Mouse (Mus musculus) midbrain, embryonic 13.5 days (tissue): ENCODE measurements around the gene Wdr25. TPM values are rescaled to one million over a fixed set of nuclear protein-coding genes. Genes with fewer than 3 reads are reported as not detected.

Source experiments
- ATAC-seq: fragments of 200-750 bp; cut with Nextera tagmentation; 2 replicates; pipeline ENCODE4 v1.8.0; 2017; ENCODE audit warnings: mild to moderate bottlenecking, moderate TSS enrichment, moderate library complexity
- H3K27ac ChIP-seq: fragments of 300-500 bp; sonication (generic); 2 replicates; pipeline ENCODE4 v1.5.1; 2015; ENCODE audit warnings: inconsistent platforms, mild to moderate bottlenecking, moderate library complexity
- H3K27me3 ChIP-seq: fragments of 300-500 bp; sonication (generic); 2 replicates; pipeline ENCODE4 v1.6.1; 2015; ENCODE audit warnings: mild to moderate bottlenecking, inconsistent platforms
- H3K36me3 ChIP-seq: fragments of 300-500 bp; sonication (generic); 2 replicates; pipeline ENCODE4 v1.6.1; 2015; ENCODE audit warnings: mild to moderate bottlenecking, inconsistent platforms
- H3K4me1 ChIP-seq: fragments of 300-500 bp; sonication (generic); replicated peaks from 2 replicates; pipeline ENCODE4 v1.6.1; 2015; ENCODE audit warnings: inconsistent platforms
- H3K4me2 ChIP-seq: fragments of 300-500 bp; sonication (generic); replicated peaks from 2 replicates; pipeline ENCODE4 v1.6.1; 2015; ENCODE audit warnings: moderate library complexity, mild to moderate bottlenecking, inconsistent platforms
- H3K4me3 ChIP-seq: fragments of 300-500 bp; sonication (generic); replicated peaks from 2 replicates; pipeline ENCODE4 v1.5.1; 2015; ENCODE audit warnings: mild to moderate bottlenecking, inconsistent platforms
- H3K9ac ChIP-seq: fragments of 300-500 bp; sonication (generic); replicated peaks from 2 replicates; pipeline ENCODE4 v1.6.1; 2015; ENCODE audit warnings: mild to moderate bottlenecking, inconsistent platforms
- H3K9me3 ChIP-seq: fragments of 300-500 bp; sonication (generic); 2 replicates; pipeline ENCODE4 v1.6.1; 2016; ENCODE audit warnings: mild to moderate bottlenecking, inconsistent platforms
- WGBS: fragments of 180-500 bp; shearing (Covaris S2); methylation state at CpG from one replicate; pipeline ENCODE4 v1.1.7; 2015; 5-methylcytosine and 5-hydroxymethylcytosine counted together
- polyA plus RNA-seq: library from polyadenylated mRNA; unstranded; fragments of >200 nt; fragmentation: Nextera tagmentation; extraction: Ambion mirVana; gene quantifications from 2 replicates; pipeline ENCODE4 v1.2.1, GENCODE M21; 2015

Wdr25 gene
- polyA plus RNA-seq, 1 experiment from 2014 or later = 9.1 TPM

DNA sequence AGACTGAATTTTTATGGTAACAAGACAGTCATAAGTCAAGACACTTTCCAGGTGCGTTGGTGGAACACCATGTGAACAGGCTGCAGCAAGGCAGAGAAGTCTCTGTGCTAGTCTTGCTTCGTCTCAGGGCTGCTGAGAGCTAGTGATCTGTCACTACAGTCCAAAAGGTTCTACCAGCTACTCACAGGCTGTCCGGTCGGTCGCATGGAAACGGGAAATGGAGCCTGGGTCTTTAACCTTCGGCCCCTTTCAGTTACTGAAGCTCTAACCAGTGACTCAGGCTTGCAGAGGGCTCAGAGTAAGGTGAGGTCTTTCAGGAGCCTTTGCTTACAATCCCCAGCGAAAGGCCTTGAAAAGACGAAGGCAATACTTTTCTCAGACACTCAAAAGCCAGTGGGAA lies 78.0 kb downstream of the Wdr25 start:
- no peaks in the 10 kb centered on the region for H3K27me3 ChIP-seq
- no peak overlapping the region for H3K27ac ChIP-seq
- H3K4me2 ChIP-seq = no peak overlapping the region
- no peak overlapping the region for H3K9ac ChIP-seq
- H3K4me3 ChIP-seq = no peak overlapping the region
- H3K9me3 ChIP-seq = 0 out of 2 replicates have a peak, but pooled peaks cover 3% of the 10 kb centered on the region
- no peaks in the 10 kb centered on the region for H3K4me1 ChIP-seq
- no peaks in the 10 kb centered on the region for H3K36me3 ChIP-seq
- no peak for ATAC-seq
- 91% methylated on average over 9 of the region's 9 CpGs for WGBS

DNA sequence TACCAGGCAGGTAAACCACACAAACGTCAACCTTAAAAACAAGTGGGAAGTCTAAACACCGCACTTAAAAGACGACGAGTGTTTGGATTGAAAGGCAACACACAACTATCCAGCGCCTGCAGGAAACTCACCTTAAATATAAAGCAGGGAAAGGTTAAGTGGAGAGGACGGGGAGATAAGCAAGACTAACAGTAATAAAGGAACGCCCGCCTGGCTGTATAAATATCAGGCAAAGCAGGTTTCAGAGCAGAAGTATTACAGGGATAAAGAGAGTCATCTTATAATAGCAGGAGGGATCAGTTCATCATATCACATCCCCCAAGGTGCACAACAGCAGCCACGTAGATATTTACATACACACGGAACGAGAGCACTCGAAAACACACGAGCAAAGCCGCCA lies 78.8 kb downstream of the Wdr25 start:
- H3K27ac ChIP-seq = no peak overlapping the region
- no peak for ATAC-seq
- H3K4me2 ChIP-seq = no peak overlapping the region
- no peak overlapping the region for H3K9ac ChIP-seq
- no peaks in the 10 kb centered on the region for H3K27me3 ChIP-seq
- H3K4me1 ChIP-seq = no peaks in the 10 kb centered on the region
- WGBS = 86% methylated on average over 14 of the region's 14 CpGs
- no peak overlapping the region for H3K4me3 ChIP-seq
- no peaks in the 10 kb centered on the region for H3K36me3 ChIP-seq
- H3K9me3 ChIP-seq = 0 out of 2 replicates have a peak, but pooled peaks cover 3% of the 10 kb centered on the region

DNA sequence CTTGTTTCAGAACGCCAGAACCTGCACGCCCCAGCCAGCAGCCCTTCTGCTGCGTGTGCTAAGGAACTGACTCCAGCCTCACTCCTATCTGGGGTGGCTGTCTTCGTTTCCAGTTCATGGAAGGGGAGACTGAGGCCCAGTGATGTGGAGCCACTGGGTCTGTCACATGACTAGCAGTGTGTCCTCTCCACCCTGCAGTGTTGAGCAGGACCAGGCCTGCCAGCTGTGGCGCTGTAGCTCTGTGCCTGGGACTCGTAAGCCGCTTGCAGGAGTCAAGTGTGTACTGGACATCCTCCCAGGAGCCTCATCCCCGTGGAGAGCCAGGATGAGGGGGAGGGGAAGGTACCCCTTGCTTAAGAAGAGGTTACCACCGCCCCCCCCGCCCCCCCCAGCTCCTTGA lies 86.5 kb downstream of the Wdr25 start:
- Histone ChIP-seq H3K4me3 (no peak overlapping the region), H3K4me2 (no peak overlapping the region), H3K27ac (no peak overlapping the region), H3K9me3 (0 out of 2 replicates have a peak, but pooled peaks cover under 1% of the 10 kb centered on the region), H3K4me1 (peaks cover 40% of the 10 kb centered on the region), H3K9ac (no peak overlapping the region), H3K27me3 (no peaks in the 10 kb centered on the region), H3K36me3 (no peaks in the 10 kb centered on the region)
- 22% methylated on average over 10 of the region's 10 CpGs for WGBS
- 0 out of 2 replicates have a peak, but pooled peaks have one; percentile 32 for ATAC-seq

DNA sequence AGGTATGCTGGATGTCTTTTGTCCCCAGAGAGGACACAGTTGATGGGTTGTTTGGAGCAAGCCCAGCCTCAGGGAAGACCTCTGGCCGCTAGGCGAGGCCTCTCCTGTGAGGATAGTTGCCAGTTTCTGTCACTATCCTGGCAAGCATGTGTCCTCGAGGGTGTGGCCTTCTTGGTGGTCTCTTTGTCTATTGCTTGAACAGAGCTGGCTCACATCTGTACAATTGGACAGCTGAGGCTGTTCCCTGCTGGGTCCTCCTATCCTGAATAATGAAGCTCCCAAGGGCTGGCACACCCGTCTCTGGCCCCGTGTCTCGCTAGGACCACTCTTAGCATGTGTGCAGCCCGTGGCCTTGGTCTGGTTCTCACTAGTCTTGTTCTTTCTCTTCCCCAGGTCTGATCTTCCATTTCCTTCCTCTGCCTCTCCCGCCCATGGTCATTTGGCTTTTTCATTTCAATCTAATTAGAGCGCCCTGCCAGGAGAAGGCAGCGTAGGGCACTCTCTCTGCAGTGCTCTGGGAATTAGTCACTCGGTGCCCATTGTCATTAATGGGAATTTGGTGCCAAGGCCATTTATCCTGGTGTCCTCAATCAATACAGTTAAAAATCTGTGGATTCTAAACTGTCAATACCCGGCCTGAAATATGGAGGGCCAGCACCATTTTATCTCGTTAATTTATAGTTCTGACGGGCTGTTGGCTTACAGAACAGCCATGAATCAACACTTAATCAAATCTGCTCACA lies 88.7 kb downstream of the Wdr25 start:
- Histone ChIP-seq H3K9me3 (no peaks in the 10 kb centered on the region), H3K9ac (no peak overlapping the region), H3K4me1 (peaks cover 40% of the 10 kb centered on the region), H3K36me3 (no peaks in the 10 kb centered on the region), H3K27ac (peak overlapping the region; percentile 58), H3K4me2 (no peak overlapping the region), H3K27me3 (no peaks in the 10 kb centered on the region), H3K4me3 (no peak overlapping the region)
- 66% methylated on average over 14 of the region's 14 CpGs for WGBS
- ATAC-seq = peak; percentile 22; the same call in 1 of the 2 replicates

DNA sequence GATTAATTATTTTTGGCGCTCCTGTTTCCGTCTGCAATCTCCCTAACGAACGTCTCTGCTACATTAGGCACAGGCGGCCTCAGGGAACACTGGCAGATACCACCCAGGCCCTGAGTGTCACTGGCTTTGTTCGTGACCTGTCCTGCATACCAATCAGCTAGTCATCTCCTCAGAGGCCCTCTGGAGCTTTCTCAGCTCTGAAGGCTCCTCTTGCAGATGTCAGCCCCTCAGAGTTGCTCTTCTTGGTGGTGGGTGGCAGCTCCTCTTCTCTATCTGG lies 89.2 kb downstream of the Wdr25 start:
- H3K9me3 ChIP-seq = no peaks in the 10 kb centered on the region
- peaks cover 40% of the 10 kb centered on the region for H3K4me1 ChIP-seq
- H3K4me3 ChIP-seq = no peak overlapping the region
- H3K9ac ChIP-seq = no peak overlapping the region
- no peak overlapping the region for H3K4me2 ChIP-seq
- WGBS = 46% methylated on average over 6 of the region's 6 CpGs
- H3K27me3 ChIP-seq = no peaks in the 10 kb centered on the region
- ATAC-seq = no peak
- H3K36me3 ChIP-seq = no peaks in the 10 kb centered on the region
- peak overlapping the region; percentile 58 for H3K27ac ChIP-seq

DNA sequence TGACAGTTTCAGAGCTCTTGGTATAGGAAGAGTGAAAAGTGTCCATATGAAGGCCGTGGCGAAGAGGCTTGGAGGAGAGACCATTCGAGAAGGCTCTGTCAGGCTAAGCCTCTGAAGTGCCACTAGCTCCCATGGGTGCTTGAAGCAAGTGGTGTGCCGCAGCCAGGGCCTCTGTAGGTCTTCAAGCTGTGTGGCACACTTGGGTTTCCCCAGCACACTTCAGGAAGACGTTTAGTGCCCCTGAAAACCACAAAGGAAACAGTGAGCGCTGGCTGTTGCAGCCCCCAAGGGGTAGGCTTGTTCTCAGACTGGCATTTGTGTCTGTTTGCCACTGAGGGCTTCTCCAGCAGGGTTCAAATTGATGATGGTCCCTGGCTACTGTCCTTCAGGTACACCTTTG lies 90.1 kb downstream of the Wdr25 start:
- Histone ChIP-seq H3K27ac (no peak overlapping the region), H3K36me3 (no peaks in the 10 kb centered on the region), H3K4me1 (peaks cover 40% of the 10 kb centered on the region), H3K9ac (no peak overlapping the region), H3K27me3 (no peaks in the 10 kb centered on the region), H3K4me3 (no peak overlapping the region), H3K9me3 (no peaks in the 10 kb centered on the region), H3K4me2 (no peak overlapping the region)
- no peak for ATAC-seq
- WGBS = 83% methylated on average over 6 of the region's 6 CpGs

DNA sequence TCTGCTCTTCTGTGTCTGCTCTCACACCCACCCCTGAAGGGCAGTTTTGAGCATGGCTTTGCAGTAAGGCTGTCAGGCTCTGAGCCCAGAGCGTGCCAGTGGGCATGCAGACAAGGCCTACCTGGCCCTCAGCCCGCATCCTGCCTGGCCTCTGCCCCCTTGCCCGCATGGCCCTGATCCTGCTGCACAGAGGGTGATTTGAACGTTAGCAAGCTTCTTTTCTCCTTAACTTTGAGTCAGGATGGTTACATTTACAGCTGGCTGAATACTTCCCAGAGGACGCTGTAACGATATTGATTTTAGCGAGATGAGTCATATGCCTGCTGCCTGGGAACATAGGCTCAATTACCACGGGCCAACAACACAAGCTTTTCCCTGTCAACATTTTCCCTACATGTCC lies 91.0 kb downstream of the Wdr25 start:
- H3K9ac ChIP-seq = no peak overlapping the region
- ATAC-seq = no peak
- peaks cover 35% of the 10 kb centered on the region for H3K4me1 ChIP-seq
- 68% methylated on average over 8 of the region's 8 CpGs for WGBS
- H3K4me3 ChIP-seq = no peak overlapping the region
- H3K9me3 ChIP-seq = no peaks in the 10 kb centered on the region
- H3K4me2 ChIP-seq = no peak overlapping the region
- H3K27me3 ChIP-seq = no peaks in the 10 kb centered on the region
- peak overlapping the region; percentile 19; the same call in 1 of the 2 replicates for H3K27ac ChIP-seq
- no peaks in the 10 kb centered on the region for H3K36me3 ChIP-seq

DNA sequence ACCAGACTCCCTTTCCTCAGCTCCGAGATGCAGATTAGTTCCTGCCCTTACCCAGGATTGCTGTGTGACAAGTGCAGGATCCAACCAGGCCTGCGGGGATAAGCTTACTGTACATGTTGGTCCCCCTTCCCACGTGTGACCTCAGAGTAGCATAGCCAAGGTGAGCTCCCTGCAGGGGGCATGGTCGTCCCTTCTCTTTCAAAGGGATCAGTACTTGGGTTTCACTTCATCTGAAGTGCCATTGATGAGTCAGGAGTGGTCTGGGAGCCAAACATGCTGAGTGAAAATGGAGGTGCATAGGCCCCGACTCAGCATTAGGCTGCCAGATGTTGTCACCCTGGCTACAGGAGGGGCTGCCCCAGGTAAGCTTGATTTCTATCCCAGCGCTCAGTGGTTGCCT lies 91.6 kb downstream of the Wdr25 start:
- H3K9me3 ChIP-seq = no peaks in the 10 kb centered on the region
- H3K4me2 ChIP-seq = no peak overlapping the region
- H3K36me3 ChIP-seq = no peaks in the 10 kb centered on the region
- 81% methylated on average over 6 of the region's 6 CpGs for WGBS
- no peak overlapping the region for H3K9ac ChIP-seq
- no peak for ATAC-seq
- peaks cover 30% of the 10 kb centered on the region for H3K4me1 ChIP-seq
- no peak overlapping the region for H3K4me3 ChIP-seq
- no peak overlapping the region for H3K27ac ChIP-seq
- no peaks in the 10 kb centered on the region for H3K27me3 ChIP-seq

DNA sequence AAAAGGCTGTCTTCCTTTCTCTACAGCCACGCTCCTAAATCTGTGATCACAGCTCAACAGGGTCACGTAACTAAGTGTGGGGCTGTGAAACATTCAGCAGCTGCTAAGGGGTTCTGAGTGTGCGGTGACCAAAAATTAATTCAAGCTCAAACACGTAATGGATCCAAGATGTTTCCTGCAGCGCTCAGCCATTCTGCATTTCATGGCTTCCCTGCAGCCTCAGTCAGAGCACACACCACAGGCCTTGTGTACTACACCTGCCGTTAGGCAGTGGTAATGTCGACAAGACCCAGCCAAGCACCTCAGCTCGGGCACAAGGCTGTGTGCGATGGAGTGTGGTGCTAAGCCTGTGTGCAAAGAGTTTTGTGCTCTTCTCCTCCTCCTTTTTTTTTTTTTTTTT lies 94.0 kb downstream of the Wdr25 start:
- Histone ChIP-seq H3K4me3 (no peak overlapping the region), H3K27ac (no peak overlapping the region), H3K27me3 (no peaks in the 10 kb centered on the region), H3K4me2 (no peak overlapping the region), H3K9ac (no peak overlapping the region), H3K4me1 (peaks cover 16% of the 10 kb centered on the region), H3K36me3 (no peaks in the 10 kb centered on the region), H3K9me3 (no peaks in the 10 kb centered on the region)
- no peak for ATAC-seq
- 86% methylated on average over 9 of the region's 9 CpGs for WGBS

DNA sequence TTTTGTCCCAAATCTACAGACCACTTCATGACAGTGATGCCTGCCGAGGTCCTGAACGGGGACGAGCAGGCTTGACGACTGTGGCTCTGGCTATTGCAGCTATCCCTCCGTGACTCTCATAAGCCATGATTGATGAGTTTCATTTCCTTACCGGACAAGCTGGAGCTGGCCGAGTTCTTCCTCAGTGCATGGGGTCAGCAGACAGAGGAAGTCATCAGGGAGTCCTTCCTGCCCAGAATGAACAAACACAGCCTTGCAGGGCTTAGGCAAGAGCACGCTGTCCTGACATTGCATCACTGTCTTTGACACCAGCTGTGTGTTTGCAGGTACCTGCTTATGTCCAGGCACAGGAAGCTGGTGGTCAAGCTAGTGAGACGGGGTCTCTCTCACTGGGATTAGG lies 97.0 kb downstream of the Wdr25 start:
- Histone ChIP-seq H3K9ac (no peak overlapping the region), H3K36me3 (no peaks in the 10 kb centered on the region), H3K27ac (no peak overlapping the region), H3K4me3 (no peak overlapping the region), H3K27me3 (no peaks in the 10 kb centered on the region), H3K9me3 (no peaks in the 10 kb centered on the region), H3K4me2 (no peak overlapping the region), H3K4me1 (peaks cover 11% of the 10 kb centered on the region)
- WGBS = 77% methylated on average over 9 of the region's 9 CpGs
- no peak for ATAC-seq

DNA sequence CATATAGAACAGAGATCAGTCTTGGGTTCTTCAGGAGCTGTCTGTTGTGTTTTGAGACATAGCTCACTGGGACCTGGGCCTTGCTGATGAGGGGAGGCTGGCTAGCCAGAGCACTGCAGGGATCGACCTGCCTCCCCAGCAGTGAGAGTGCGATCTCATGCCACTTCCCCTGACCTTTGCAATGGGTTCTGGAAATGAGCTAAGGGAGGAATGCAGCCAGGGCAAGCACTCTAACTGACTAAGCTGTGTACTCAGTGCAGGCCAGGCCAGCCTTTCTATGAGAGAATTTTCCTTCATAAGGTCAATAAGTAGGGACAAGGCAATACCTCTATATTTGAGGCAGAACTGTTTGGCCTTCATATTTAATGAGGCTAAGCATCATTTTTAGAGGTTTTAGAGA lies 99.6 kb downstream of the Wdr25 start:
- no peaks in the 10 kb centered on the region for H3K27me3 ChIP-seq
- no peak overlapping the region for H3K4me2 ChIP-seq
- H3K36me3 ChIP-seq = no peaks in the 10 kb centered on the region
- no peak overlapping the region for H3K27ac ChIP-seq
- H3K4me1 ChIP-seq = peaks cover 17% of the 10 kb centered on the region
- H3K9ac ChIP-seq = no peak overlapping the region
- H3K9me3 ChIP-seq = no peaks in the 10 kb centered on the region
- 76% methylated on average over 2 of the region's 2 CpGs for WGBS
- no peak overlapping the region for H3K4me3 ChIP-seq
- ATAC-seq = no peak

DNA sequence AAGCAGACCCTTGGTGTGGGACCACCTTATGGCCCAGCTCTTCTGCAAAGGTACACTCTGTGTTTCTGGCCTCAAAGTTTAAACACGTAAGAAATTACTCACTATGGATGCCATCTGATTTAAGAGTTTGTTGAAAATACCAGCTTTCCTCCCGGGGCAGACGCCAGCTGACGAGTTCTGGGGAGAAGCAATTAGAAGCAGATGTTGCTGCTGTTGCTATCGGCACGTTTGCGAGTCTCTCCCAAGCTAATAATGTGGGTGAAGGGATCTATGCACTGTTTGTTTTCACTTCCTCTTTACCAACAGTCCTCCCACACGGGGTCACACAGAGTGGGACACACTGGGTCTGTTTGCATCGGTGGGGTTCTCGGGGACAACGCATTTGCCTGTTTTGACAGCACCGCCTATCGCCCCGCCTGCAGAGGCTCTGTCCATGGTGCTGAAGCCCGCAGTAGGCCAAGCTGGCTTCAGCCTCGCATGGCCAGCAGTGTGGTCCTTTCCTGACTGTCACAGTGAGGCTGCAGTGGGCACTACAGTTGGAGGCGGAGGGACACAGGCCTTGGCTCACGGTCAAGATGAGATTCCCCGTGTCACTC lies 101.1 kb downstream of the Wdr25 start:
- H3K27ac ChIP-seq = no peak overlapping the region
- no peaks in the 10 kb centered on the region for H3K9me3 ChIP-seq
- peak; percentile 27; the same call in 1 of the 2 replicates for ATAC-seq
- no peaks in the 10 kb centered on the region for H3K27me3 ChIP-seq
- H3K9ac ChIP-seq = 0 out of 2 replicates have a peak overlapping the region, but pooled peaks have one; percentile 16
- H3K4me3 ChIP-seq = no peak overlapping the region
- 17% methylated on average over 19 of the region's 19 CpGs for WGBS
- H3K4me2 ChIP-seq = no peak overlapping the region
- no peaks in the 10 kb centered on the region for H3K36me3 ChIP-seq
- H3K4me1 ChIP-seq = peaks cover 14% of the 10 kb centered on the region
